Mouse (Mus musculus): ENCODE data around the gene Nudt2. TPM values are rescaled to one million over a fixed set of nuclear protein-coding genes. Genes with fewer than 3 reads are reported as not detected.

Nudt2 gene
- polyA plus RNA-seq, 1 experiment from 2014 or later = 46.6 TPM

DNA sequence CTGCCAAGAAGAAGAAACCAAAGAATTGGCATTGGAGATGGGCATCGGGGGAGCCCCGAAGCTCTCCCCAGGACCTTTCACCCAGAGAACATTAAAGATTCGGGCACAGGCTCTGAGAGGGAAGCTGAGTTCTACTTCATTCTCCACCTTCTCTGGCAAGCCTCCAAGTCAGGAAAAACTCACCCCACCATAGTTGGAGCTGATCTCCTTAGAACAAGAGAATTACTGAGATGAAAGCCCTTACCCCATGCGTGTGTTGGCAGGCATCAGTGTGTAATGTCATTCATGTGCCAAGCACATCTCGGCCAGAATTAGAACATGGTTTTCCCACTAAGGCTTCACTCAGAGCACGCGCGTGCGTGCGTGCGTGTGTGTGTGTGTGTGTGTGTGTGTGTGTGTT is 30.9 kb downstream of the Nudt2 start:
- Histone ChIP-seq H3K4me1 (peaks cover 21% of the 10 kb centered on the region), H3K4me2 (replicated peaks) (no peak overlapping the region), H3K27me3 (peaks cover 77% of the 10 kb centered on the region), H3K9ac (no peak overlapping the region), H3K4me3 (no peak overlapping the region), H3K36me3 (no peaks in the 10 kb centered on the region), H3K27ac (no peak overlapping the region), H3K9me3 (no peaks in the 10 kb centered on the region)
- WGBS = 82% methylated on average over 11 of the region's 11 CpGs
- ATAC-seq (ENCODE audit: low FRiP score, low read depth) = no peak

DNA sequence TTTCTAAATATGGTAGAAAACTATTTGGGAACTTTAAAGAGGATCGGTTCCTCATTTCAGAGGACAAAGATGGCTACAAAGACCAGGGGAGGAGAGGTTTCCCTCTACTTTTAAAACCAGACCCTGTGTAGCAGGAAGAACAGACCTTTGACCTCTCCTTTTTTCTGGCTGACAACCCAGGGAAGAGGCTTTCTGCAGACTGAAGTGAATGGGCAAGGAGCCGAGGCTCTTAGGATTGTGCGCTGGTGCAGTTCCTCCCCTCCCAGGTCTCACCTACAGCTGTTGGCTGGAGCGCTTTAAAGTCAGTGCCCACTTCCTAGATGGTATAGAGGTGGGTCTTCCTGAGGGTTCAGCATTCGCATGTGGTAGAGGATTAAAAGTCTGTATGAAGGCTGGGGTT is 32.1 kb downstream of the Nudt2 start:
- ATAC-seq (ENCODE audit: low FRiP score, low read depth) = no peak
- H3K27me3 ChIP-seq = peaks cover 89% of the 10 kb centered on the region
- no peak overlapping the region for H3K27ac ChIP-seq
- 59% methylated on average over 5 of the region's 5 CpGs for WGBS
- H3K4me1 ChIP-seq = peaks cover 24% of the 10 kb centered on the region
- no peak overlapping the region for H3K9ac ChIP-seq
- no peak overlapping the region for H3K4me3 ChIP-seq
- H3K36me3 ChIP-seq = no peaks in the 10 kb centered on the region
- H3K9me3 ChIP-seq = no peaks in the 10 kb centered on the region
- H3K4me2 ChIP-seq (replicated peaks) = peak overlapping the region; percentile 68; the same call in 1 of the 2 replicates

DNA sequence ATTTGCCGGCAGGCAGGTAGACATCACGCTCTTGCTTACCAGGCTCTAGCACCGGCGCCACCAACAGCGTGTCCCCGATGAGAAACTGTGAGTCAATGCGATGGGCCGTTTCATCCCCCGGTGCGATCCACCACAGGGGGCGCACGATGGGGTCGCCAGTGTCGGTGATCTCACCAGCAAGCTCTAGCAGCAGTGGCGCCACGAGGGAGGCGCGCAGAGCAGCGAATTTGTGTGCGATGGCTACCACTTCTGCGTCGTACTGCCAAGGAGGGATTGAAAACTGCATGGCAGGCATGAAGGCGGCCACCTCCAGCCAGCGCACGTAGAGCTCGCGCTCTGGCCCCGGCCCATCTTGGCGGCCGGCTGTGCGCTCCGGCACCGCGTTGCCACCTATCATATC is 32.6 kb downstream of the Nudt2 start:
- peaks cover 94% of the 10 kb centered on the region for H3K27me3 ChIP-seq
- H3K27ac ChIP-seq = no peak overlapping the region
- H3K4me1 ChIP-seq = peaks cover 29% of the 10 kb centered on the region
- H3K4me3 ChIP-seq = peak overlapping the region; percentile 39
- 2% methylated on average over 34 of the region's 34 CpGs for WGBS
- H3K9ac ChIP-seq = 0 out of 2 replicates have a peak overlapping the region, but pooled peaks have one; percentile 43
- H3K9me3 ChIP-seq = no peaks in the 10 kb centered on the region
- H3K4me2 ChIP-seq (replicated peaks) = peak overlapping the region; percentile 68
- H3K36me3 ChIP-seq = no peaks in the 10 kb centered on the region
- no peak for ATAC-seq (ENCODE audit: low FRiP score, low read depth)

DNA sequence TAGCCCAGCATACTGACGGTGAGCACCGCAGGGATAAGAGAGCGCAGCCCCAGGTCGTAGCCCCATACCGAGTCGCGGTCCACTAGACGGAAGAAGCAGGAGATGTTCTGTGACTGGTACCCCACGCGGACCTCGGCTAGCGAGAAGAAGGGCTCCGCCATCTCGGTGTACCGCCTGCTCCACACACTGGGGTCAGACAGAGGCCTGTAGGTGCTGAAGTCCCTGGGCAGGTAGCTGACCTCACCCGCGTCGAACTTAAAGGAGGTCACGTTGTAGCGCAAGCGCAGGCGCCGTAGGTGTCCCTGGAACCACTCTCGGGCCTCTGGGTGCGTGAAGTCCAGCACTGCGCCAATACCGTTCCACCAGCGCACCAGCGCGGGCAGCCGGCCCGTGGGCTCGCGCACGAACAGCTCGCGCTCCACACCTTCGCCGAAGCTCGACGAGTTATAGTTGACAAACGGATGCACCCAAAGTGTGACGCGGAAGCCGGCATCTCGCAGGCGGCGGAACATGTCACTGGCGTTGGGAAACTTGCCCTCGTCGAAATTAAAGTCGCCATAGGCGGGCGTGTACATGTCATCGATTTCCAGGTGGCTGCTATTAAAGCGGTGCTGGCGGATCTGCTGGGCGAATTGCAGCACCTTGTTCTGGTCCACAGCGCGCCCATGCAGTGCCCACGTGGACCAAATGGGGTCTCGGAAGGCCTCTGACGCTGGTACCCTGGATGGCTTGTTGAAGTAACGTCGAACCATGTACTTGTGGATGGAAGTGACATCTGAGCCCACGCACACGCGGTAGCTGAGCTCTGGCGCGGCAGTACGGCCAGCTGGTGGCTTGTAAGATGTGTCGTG is 33.3 kb downstream of the Nudt2 start:
- H3K9ac ChIP-seq = 0 out of 2 replicates have a peak overlapping the region, but pooled peaks have one; percentile 43
- no peak for ATAC-seq (ENCODE audit: low FRiP score, low read depth)
- no peaks in the 10 kb centered on the region for H3K9me3 ChIP-seq
- no peaks in the 10 kb centered on the region for H3K36me3 ChIP-seq
- H3K4me1 ChIP-seq = peaks cover 35% of the 10 kb centered on the region
- H3K4me3 ChIP-seq = peak overlapping the region; percentile 39
- 6% methylated on average over 72 of the region's 72 CpGs for WGBS
- peaks cover 99% of the 10 kb centered on the region for H3K27me3 ChIP-seq
- H3K4me2 ChIP-seq (replicated peaks) = peak overlapping the region; percentile 68
- H3K27ac ChIP-seq = no peak overlapping the region

DNA sequence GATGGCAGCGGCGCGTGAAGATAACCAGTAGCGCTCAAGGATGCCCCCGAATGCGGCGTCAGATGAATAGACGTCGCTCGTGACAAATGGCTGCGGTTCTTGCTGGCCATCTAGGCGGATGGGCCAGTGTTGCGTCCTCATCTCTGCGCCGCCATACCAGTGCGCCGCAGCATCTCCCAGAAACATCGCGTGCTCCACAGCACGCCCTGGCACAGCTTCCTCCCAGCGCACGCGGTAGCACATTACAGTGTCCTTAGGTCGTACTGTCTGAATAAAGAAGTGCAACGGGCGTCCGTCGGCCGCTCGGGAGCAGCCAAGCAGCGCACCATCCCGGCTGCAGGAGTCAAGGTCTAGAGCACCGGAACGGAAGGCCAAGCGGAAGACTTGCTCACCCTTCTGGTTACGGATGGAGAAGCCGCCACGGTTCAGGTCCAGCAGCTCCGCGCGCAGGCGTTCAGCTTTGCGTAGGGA is 34.0 kb downstream of the Nudt2 start:
- Histone ChIP-seq H3K4me2 (replicated peaks) (peak overlapping the region; percentile 68), H3K27ac (no peak overlapping the region), H3K4me3 (peak overlapping the region; percentile 39), H3K9me3 (no peaks in the 10 kb centered on the region), H3K4me1 (peaks cover 36% of the 10 kb centered on the region), H3K9ac (no peak overlapping the region; the same call in 1 of the 2 replicates), H3K36me3 (no peaks in the 10 kb centered on the region), H3K27me3 (peaks cover 95% of the 10 kb centered on the region)
- no peak for ATAC-seq (ENCODE audit: low FRiP score, low read depth)
- 3% methylated on average over 43 of the region's 43 CpGs for WGBS

GRCm38 (mm10) chr4:41499619-41500018 is 34.7 kb downstream of the Nudt2 start:
- no peak overlapping the region for H3K9ac ChIP-seq
- H3K4me3 ChIP-seq = no peak overlapping the region
- WGBS = 53% methylated on average over 8 of the region's 8 CpGs
- H3K27ac ChIP-seq = no peak overlapping the region
- peaks cover 88% of the 10 kb centered on the region for H3K27me3 ChIP-seq
- no peak overlapping the region for H3K4me2 ChIP-seq (replicated peaks)
- H3K9me3 ChIP-seq = no peaks in the 10 kb centered on the region
- ATAC-seq (ENCODE audit: low FRiP score, low read depth) = no peak
- peaks cover 36% of the 10 kb centered on the region for H3K4me1 ChIP-seq
- no peaks in the 10 kb centered on the region for H3K36me3 ChIP-seq

DNA sequence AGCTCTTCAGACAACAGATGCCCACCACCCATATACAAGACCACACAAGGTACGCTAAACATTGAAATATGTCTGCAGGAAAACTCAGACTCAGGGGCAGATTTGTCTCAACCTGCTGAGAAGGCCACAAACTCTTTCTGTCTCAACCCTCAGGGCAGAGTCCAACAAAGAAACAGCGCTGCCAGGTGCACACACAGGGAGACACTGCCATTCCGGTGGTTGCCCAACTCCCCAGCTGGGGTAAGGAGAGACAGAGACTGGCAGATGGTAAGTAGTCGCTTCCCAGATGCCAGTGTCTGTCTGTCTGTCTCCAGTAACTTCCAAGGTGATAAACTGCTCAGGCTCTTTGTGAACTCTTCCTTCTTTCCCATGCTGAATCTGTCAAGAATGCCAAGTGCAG is 35.8 kb downstream of the Nudt2 start:
- Histone ChIP-seq H3K9ac (no peak overlapping the region), H3K4me1 (peaks cover 36% of the 10 kb centered on the region), H3K9me3 (no peaks in the 10 kb centered on the region), H3K27me3 (peaks cover 86% of the 10 kb centered on the region), H3K27ac (no peak overlapping the region), H3K4me3 (no peak overlapping the region), H3K4me2 (replicated peaks) (no peak overlapping the region), H3K36me3 (no peaks in the 10 kb centered on the region)
- 64% methylated on average over 4 of the region's 4 CpGs for WGBS
- no peak for ATAC-seq (ENCODE audit: low FRiP score, low read depth)

DNA sequence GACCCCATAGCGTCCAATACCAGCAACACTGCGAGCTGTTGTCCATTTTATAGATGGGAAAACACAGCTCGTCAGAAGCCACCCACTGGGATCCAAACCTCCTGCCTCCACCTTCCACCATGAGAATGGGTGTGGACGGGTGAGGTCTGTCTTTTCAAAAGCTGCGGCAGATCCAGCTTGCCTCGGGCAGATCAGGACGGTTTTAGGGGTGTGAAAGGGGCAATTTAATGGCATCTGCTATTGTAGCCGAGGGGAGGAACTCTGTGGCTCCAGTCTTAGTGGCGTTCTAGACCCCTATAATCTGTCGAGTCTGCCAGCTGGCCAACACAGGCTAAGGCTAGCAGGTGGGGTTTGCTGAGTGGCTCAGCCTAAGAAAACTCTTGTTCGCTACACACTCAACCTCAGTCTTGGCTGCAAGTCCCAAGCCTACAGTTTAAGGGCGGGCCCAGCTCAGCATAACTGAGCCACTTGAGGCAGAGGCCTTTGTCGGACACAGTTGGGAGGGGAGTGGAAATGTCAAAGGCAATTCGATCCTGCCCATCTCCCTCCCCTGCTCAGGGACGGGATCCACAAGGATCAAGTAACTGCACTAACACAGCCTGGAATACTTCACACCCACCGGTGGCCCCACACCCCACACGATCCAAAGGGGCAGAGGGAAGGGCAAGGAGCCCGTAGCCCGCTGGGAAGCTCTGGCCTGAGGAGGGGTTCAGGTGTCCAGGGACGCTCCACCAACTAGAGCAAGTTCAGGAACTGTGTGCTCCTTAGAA is 37.4 kb downstream of the Nudt2 start:
- H3K9me3 ChIP-seq = no peaks in the 10 kb centered on the region
- ATAC-seq (ENCODE audit: low FRiP score, low read depth) = peak; percentile 43
- peak overlapping the region; percentile 68 for H3K4me2 ChIP-seq (replicated peaks)
- H3K4me1 ChIP-seq = peaks cover 43% of the 10 kb centered on the region
- WGBS = 9% methylated on average over 20 of the region's 20 CpGs
- H3K27ac ChIP-seq = 0 out of 2 replicates have a peak overlapping the region, but pooled peaks have one; percentile 29
- peak overlapping the region; percentile 64 for H3K9ac ChIP-seq
- H3K27me3 ChIP-seq = peaks cover 78% of the 10 kb centered on the region
- H3K36me3 ChIP-seq = no peaks in the 10 kb centered on the region
- H3K4me3 ChIP-seq = peak overlapping the region; percentile 43

GRCm38 (mm10) chr4:41502986-41503412 is 38.0 kb downstream of the Nudt2 start, which contains the start of gene AI464131:
Gene AI464131 (minus strand): TSS chr4:41503076.
- H3K27ac ChIP-seq = 0 out of 2 replicates have a peak within 1 kb of the TSS, but pooled peaks have one; percentile 29
- H3K9ac ChIP-seq = peak within 1 kb of the TSS; percentile 64
- no peaks in the 10 kb centered on the region for H3K36me3 ChIP-seq
- H3K27me3 ChIP-seq = peaks cover 76% of the 10 kb centered on the region
- peak within 1 kb of the TSS; percentile 43 for H3K4me3 ChIP-seq
- H3K4me2 ChIP-seq (replicated peaks) = peak within 1 kb of the TSS; percentile 68
- peak; percentile 91 for ATAC-seq (ENCODE audit: low FRiP score, low read depth)
- WGBS = 2% methylated on average over 18 of the region's 18 CpGs
- H3K4me1 ChIP-seq = peaks cover 41% of the 10 kb centered on the region
- no peaks in the 10 kb centered on the region for H3K9me3 ChIP-seq

- H3K4me2 ChIP-seq (replicated peaks) = no peak overlapping the region
- H3K4me3 ChIP-seq = no peak overlapping the region
- no peak for ATAC-seq (ENCODE audit: low FRiP score, low read depth)
- no peak overlapping the region for H3K9ac ChIP-seq
- peaks cover 28% of the 10 kb centered on the region for H3K4me1 ChIP-seq
- H3K27me3 ChIP-seq = peaks cover 76% of the 10 kb centered on the region
- WGBS = 78% methylated on average over 5 of the region's 5 CpGs
- no peaks in the 10 kb centered on the region for H3K9me3 ChIP-seq
- no peaks in the 10 kb centered on the region for H3K36me3 ChIP-seq
- no peak overlapping the region for H3K27ac ChIP-seq
These were observed 39.4 kb downstream of the Nudt2 start for GRCm38 (mm10) chr4:41504325-41504724.

GRCm38 (mm10) chr4:41505131-41505551 is 40.2 kb downstream of the Nudt2 start:
- H3K4me2 ChIP-seq (replicated peaks) = no peak overlapping the region
- WGBS = 55% methylated on average over 11 of the region's 11 CpGs

GRCm38 (mm10) chr4:41506156-41506555 is 41.2 kb downstream of the Nudt2 start:
- Histone ChIP-seq H3K36me3 (no peaks in the 10 kb centered on the region), H3K4me3 (peak overlapping the region; percentile 57; the same call in 1 of the 2 replicates), H3K27ac (no peak overlapping the region), H3K4me1 (peaks cover 28% of the 10 kb centered on the region), H3K9ac (no peak overlapping the region), H3K27me3 (peaks cover 64% of the 10 kb centered on the region), H3K4me2 (replicated peaks) (peak overlapping the region; percentile 93), H3K9me3 (no peaks in the 10 kb centered on the region)
- no peak for ATAC-seq (ENCODE audit: low FRiP score, low read depth)
- 10% methylated on average over 13 of the region's 13 CpGs for WGBS

More at GRCm38 (mm10) chr4:41505131-41505551, 40.2 kb downstream of the Nudt2 start:
- peaks cover 28% of the 10 kb centered on the region for H3K4me1 ChIP-seq
- no peaks in the 10 kb centered on the region for H3K36me3 ChIP-seq
- no peaks in the 10 kb centered on the region for H3K9me3 ChIP-seq
- peaks cover 74% of the 10 kb centered on the region for H3K27me3 ChIP-seq
- ATAC-seq (ENCODE audit: low FRiP score, low read depth) = no peak
- no peak overlapping the region for H3K4me3 ChIP-seq
- H3K27ac ChIP-seq = no peak overlapping the region
- no peak overlapping the region for H3K9ac ChIP-seq
